Mouse (Mus musculus) mature B cell (primary cell): ENCODE results near the gene Tmem270.

Source experiments
- in situ Hi-C: fragments of 300-500 bp; cut with MboI; formaldehyde crosslinking; loops from 2 replicates; pipeline ENCODE4 v1.14.3; 2019

Gene Tmem270

DNA sequence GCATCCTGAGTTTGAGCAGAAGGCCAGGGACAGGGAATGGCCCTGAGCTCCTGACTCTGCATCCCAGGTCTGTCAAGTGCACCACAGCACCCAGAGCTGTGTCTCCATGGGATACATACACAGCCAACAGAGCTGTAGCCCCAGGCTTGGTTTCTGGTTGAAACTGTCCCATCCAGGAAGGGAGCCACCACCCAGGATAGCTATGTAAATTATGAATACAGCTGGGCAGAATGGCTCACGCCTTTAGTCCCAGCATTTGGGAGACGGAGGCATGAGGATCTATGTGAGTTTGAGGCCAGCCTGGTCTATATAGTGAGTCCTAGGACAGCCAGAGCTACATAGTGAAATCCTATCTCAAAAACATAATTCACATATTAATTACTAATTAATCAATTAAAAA is 23.5 kb upstream of the Tmem270 start:
- in situ Hi-C loops = no loop called here

DNA sequence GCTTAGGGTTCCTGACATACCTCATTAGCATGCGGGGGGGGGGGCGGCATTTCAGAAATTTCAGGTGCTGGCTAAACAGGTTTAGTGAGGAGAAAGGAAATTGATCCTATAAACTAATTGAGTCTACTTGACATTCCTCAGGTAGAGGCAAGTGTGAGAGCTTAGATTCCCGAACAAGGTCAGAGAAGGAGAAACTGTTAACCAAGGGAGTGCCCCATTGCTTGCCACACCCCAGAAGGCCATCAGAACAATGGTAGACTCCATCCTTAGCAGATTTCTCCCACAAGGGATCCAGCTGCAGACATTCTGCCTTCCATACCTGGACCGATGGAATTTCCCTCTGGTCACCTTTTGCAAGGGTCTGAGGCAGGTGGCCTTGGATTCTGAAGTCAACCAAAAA is 20.2 kb upstream of the Tmem270 start:
- in situ Hi-C loops = no loop called here

DNA sequence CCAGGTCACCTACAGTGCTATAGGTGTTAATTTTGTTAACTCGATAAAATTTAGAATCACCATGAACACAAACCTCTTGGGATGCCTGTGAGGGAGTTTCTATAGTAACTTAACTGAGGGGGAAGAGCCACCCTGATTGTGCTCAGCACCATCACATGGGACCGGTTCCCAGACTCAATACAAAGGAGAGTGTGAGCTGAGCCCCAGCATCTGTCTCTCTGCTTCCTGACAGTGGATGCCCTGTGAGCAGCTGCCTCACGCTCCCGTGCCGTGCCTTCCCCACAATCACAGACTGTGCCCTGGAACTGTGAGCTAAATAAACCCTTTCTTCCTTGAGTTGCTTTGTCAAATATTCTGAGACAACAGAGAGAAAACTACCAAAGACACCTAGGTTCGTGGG is 16.6 kb upstream of the Tmem270 start:
- in situ Hi-C loops = no loop called here

DNA sequence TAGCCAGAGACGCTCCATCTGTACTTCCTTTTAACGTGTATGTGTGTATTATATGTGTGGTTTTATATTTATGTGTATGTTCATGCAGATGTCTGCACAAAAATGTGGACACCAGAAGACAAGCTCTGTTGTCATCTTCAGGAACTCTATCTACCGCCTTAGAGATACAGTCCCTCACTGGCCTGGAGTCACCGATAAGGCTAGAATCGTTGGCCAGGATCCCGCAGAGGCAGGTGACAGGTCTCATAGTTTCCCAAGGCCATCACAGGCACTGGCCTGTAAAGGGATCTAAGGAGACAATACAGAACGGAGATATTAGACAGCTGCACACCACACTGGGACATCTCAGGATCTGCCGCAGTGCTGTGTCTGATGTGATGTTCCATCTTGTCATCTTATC is 14.6 kb upstream of the Tmem270 start:
- in situ Hi-C loops = no loop called here

DNA sequence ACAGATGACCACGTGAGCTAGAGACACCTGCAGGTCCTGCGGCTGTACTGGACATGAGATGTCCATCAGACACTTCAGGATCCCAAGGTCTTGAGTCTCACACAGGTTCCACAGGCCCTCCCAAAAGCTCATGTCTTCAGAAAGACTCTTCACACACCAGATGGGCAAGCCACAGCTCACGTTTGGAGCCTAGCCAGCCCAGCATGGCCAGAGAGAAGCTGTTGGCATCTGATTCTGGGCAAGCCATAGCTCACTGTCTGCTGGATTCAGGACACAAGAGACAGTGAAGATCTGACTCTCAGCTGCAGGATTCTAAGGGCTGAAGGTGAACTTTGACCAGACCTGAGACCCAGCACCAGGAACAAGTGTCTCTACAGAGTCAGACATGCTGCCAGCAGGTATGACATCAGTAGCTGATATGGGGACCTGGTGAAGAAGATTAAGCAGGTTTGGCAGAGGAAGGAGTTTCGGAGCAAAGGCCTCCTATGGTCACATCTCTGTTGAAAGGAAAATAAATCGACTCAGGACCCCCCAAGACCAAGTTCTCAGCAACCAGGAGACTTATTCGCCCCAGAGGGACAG is 13.7 kb upstream of the Tmem270 start:
- in situ Hi-C loops = no loop called here

DNA sequence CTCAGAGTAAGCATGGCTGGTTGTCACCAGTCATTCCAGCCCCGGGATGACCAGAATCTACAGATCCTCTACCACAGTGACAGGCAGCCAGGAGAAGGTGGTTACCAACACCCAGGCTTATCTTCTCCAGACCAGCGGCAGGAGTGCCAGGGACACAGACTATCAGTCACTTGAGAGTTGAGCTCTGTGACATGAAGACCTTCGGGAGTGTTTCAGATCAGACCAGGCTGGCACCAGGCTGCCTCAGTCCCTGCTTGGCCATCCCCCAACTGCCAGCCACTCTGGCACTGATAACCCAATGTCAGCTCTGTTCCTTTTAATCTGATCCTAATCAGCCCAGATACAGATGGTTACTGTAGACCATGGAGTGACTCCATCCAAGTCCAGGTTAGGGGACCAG is 12.6 kb upstream of the Tmem270 start:
- in situ Hi-C loops = no loop called here

DNA sequence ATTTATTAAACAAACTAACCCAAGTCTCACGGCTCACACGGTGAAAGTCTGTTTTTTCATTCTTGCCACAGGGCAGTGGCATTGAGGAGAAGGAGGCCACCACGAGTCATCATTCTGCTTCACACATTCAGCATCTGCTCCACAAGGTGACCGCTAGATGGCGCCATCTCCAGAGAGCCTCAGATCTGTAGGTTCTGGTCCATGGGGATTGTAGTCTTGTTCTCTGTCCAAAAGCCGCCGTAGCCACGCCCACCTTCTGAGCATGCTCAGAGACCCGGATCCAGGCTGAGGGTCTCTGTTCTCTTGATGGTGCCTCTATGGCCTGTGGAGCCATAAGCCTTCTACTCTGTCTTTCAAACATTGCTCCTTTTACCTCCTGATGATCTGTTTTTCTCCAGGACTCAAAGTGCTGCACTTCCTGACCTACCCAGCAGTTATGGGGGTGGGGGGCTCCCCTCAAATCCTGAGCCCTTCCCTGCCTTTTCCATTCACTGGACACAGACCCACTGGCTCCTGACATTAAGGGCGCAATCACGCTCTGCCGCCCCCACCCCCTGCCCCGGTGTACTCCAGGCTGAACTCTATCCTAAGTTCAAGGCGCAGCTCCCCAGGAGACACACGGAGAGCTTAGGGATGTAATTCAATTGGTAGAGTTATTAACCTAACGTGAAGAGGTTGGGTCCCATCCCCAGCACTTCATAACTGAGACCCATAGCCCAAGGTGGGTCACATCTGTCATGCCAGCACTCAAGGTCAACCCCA is 11.7 kb upstream of the Tmem270 start:
- in situ Hi-C loops = no loop called here

DNA sequence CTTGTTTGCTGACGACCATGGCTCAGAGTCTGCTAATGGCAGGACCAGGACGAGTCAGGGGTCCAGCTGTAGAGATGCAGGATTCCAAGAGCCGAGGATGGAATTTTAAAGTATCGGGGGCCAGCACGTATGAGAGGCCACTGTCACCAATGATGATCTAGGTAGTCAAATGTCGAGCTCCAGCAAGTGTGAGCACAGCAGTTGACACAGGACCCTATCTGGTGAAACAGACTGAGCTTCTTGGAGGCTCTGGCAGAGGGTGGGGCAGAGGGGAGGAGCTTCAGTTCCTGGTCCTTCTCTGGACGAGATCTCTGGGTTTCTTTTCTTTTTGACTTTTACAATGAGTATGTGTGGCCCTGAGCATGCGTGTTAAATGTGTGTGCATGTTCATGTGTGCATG is 8.8 kb upstream of the Tmem270 start, which contains the start of gene Cldn13:
TSS of gene Cldn13 (minus strand) at position 216 of the 400 bp plus-strand sequence.
- in situ Hi-C loops = no loop called here

DNA sequence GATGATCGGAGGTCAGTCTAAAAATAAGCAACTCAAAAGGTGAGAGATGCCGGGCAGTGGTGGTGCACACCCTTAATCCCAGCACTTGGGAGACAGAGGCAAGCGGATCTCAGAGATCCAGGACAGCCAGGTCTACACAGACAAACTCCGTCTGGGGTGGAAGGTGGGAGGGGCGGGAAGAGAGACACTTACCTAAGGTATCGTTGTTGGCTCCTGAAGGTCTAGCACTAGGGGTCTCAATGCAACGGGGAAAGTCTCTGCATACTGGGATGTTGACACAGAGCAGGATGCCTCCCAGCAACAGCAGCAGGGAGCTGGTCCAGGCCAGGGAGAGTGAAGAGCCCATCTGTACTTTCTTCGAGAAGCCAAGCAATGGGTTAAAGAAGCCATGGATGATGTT is 8.0 kb upstream of the Tmem270 start:
- in situ Hi-C loops = no loop called here

DNA sequence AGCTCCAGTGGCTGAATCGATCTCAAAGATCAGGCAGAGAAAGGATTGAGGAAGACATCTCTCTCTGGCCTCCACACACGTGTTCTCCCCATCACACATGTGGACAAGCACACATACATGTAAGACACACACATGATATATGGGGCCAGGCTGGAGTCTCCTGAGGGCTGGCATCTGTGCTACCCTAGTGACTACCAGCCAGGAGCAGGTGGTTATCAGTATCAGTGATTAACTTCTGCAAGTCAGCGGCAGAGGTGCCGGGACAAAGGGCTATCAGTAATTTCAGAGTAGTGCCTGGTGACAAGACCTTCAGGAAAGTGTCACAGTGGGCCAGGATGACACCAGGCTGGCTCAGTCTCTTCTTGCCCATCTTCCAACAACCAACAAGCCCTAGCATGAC is 7.2 kb upstream of the Tmem270 start:
- in situ Hi-C loops = no loop called here

DNA sequence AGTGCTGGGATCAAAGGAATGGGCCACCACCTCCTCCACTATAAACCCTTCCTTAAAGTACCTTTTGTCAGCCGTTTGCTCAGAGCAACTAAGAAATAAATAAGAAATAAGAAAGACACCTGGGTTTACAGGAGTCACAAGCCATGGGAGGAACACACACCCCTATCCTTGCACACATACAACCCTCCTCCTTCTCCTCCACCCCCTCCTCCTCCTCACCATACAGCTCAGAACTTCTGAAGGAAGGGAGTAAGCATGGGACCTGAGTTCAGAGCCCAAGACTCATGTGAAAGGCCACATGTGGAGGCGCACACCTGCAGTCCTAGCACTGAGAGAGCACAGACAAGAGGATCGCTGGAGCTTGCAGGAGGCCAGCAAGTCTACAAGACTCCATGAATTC is 6.8 kb upstream of the Tmem270 start:
- in situ Hi-C loops = no loop called here

DNA sequence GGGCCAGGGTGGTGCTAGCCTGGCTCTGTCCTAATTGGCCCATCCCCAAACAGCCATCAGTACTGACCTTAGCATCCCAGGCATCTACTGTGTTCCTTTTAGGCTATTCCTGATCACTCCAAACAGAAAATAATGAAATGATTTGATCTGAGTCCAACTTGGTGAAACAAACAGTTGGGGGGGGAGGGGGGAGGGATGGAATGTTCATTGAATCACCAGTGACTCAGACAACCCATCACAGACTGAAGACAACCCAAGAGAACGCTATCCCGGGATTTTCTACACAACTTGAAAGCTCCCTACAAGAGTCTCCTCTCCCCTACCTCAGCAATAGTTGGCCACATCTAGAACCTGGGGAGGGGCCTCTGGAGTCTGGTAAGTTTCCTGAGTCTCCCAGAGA is 5.4 kb upstream of the Tmem270 start:
- in situ Hi-C loops = no loop called here

DNA sequence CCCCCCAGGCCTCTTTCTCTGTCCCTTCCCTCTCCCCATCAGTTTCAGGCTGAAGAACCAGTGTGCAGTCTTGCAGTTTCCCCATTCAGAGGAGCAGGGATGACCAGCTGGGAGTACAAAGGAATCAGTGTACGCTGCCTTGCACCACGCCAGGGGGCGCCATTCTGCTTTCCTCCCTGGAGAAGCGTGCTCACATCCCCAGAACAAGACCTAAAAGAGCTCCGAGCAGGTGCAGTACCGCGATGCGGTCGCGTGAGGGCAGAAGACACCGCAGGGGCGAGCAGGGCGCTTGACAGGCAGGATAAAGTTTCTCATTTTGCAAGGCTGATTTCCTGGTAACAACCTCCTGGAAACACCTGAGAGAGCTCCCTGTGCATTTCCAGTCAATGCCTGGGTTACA is 602 bp upstream of the Tmem270 start:
- in situ Hi-C loops = no loop called here

DNA sequence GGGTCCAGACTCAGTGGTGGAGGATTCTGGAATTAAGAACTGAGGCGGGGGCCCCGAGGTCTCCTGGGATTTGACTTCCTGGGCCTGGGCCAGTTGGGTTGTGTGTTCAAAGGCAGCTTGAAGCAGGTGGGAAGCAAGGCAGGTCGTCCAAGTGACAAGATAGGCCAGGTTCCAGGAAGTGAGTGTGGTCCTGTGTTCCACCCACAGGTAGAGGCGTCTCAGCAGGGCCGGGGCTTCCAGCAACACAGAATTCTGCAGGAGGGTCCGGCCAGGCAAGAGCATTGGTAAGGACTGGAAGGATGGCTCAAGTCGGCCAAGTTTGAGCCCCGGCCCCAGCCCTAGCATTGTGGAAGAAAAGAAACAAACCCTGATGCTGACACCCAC is 4.9 kb downstream of the Tmem270 start:
- in situ Hi-C loops = no loop called here

DNA sequence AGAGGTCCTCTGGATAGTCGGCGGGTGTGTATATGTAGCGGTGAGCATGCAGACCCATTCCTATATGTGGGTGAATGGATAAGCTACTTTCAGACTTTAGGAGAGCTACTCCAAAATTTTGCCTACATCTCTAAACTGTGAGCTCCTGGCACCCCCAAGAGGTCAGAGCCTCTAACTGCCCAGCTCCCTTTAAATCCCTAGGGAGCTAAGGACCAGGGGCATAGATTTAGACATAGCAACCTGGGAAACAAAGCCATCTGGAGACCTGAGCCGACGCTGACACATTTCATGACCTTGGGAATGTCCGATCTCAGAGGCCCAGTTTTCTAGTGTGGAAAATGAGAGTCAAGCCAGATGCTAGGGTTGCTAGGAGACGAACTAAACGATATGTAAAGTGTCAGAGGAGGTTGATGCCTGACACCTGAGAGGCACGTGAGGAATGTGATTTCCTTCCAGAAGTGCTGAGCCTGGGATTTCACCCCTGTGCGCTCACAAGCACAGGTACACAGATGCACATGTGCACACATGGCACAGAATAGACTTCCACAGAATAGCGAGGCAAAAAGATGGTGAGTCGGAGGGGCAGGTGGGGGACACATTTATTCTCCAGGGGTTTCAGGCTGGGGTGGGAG is 5.4 kb downstream of the Tmem270 start:
- in situ Hi-C loops = no loop called here

DNA sequence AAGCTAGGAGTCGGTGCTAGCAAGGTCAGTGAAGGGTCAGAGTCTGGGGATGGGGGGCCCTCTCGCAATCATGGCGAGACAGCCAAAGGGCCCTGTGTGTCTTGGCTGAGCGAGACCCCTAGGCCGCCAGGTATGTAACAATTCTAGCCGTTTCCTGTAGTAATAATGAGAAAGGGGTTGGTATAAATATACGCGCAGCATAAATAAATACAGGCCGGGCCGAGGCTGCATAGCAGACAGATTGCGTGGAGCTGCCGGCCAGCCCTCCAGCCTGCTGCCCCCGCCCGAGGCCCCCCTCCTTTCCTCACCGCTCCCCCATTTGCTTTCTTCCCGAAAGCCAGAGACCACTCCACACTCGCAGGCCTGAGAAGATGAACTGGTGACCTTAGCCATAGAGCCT is 8.9 kb downstream of the Tmem270 start:
- in situ Hi-C loops = no loop called here

DNA sequence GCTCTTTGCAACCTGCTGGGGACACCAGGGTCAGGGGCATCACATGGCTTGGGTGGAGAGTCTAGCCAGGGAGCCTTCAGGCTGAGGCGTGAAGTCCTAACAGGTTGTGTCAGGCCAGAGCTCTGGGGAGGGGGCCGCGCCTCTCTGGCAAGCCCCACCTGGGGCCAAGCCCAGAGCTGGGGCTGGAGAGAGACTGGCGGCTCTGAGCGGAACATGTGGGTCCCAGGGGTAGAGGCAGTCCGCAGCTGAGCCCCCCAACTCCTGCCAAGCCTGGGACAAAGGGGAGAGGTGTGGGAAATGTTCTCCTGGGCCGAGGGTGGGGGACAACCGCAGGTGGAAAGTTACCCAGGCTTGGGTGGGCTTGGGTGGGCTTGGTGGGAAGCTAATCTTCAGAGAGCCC is 9.6 kb downstream of the Tmem270 start:
- in situ Hi-C loops = no loop called here

DNA sequence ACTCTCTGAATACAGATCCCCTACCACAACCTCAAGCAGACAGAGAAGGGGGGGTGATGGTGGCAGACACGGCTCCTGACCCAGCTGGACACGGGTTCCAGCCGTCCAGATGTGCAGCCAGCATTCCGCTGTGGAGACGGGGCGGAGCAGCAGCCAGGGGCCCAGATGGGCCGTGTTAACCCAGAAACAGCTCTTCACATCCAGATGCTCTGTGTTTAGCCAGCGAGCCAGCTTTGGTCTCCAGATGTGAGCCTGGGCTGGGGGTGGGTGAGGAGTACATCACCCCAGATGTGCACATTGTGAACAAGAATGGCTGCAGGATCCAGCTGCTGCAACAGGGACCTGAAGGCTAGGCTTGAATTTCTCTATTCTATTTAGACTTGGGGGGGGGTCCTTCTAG is 11.2 kb downstream of the Tmem270 start:
- in situ Hi-C loops = no loop called here

DNA sequence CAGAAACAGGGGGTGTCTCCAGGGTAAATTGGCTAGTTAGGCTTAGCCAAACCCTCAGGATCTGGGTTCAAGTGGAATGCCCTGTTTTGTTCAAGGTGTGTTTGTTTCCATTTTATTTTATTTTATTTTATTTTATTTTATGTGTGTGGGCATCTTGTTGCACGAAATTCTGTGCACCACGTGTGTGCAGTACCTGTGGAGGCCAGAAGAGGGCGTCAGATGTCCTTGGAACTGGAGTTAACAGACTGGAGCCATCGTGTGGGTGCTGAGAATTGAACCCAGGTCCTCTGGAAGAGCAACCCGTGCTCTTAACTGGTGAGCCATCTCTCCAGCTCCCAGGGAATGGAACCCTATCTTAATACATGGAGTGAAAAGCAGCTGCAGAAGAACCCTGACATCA is 13.8 kb downstream of the Tmem270 start:
- in situ Hi-C loops = no loop called here

DNA sequence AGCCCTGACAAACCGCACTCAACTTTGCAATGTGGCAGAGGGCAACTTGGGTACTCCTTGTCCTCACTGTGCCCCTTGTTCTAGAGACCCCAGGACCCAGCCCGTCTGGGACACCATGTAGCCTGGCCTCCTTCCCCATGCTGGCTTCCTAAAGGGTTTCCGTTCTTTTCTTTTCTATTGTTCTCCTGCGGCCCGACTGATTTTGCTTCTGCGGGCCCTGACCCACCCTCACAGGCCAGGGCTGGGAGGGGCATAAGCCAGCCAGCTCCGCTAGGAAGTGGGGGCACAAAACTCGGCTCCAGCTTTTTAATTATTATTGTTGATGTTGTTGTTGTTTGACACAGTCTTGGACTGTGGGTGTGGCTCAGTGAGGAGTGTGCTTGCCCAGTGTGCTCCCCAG is 15.0 kb downstream of the Tmem270 start:
- in situ Hi-C loops = no loop called here

DNA sequence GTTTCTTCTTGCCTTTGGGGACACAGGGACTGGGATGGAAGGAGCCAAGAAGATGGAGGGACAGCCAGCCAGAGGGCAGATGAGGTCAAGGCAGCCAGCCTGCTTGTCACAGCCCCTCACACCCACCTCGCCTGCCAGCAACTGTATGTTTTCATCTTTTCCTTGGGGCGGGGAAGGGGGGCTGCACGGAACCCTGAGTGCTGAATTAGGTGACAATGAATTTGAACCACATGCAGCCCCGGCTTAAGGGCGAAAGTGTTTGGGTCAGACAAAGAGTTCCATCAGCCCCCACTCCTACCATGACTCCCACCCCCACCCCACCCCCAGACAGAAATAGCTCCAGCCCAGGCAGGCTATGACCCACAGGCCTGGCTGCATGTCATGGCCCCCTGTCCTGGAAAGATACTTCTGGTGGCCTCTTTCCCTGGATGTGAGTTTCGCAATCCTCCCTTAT is 15.9 kb downstream of the Tmem270 start:
- in situ Hi-C loops = no loop called here

DNA sequence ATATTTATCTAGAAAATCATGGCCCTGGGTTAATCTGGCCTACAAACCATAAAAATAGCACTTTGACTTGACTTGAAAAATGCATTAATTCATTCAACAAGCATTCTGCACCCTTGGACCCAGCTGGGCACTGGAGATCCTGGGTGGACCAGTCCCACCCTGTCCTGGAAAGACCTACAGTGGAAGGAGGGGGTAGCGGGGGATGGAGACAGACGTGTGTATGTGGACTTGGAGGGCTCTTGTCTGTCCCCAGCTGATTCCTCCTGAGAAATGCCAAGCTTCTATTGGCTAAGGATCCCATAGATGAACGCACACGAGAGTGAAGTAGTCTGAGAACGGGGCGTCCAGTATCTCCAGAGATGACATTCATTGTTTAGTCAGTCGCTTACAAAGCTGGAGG is 18.0 kb downstream of the Tmem270 start:
- in situ Hi-C loops = no loop called here
